Mouse (Mus musculus): ENCODE measurements at regions not wholly inside any gene's neighbourhood (a gene's known extent, or its start where the extent isn't known, plus 50 kb on each side); places are given as distances from the start of the nearest gene placed in this dataset.

DNA sequence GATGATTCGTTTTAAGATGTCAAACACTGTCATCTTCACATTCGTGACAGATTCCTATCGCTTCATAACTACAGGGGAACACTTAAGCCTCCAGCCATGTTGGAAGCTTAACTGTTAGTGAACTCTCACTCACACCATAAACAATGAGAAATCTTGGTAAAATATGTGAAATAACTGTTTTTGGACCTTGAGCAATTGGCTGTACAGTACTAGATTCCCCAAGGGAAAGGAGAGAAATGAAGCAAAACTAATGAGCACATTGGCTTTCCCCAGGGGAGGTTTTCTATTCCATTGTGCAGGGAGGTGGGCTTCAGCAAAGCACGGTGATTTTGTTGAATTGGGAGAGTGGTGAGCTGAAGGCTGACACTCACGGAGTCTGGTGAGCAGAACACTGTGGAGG is 56.0 kb upstream of the Osr1 start:
- no peak for TF ChIP-seq CTCF (IDR thresholded peaks at IDR 0.05)
- no peak for ATAC-seq
- in situ Hi-C loops (cut with MboI; ENCODE audit: low pct_unique_long_range_greater_than_20kb): no loop called here
- ChIA-PET CTCF (no interaction called here), POLR2A (no interaction called here)
- no peak for DNase-seq (ENCODE audit: low read depth, low spot score)
- no peaks in the 10 kb centered on the region for H3K27me3 ChIP-seq

DNA sequence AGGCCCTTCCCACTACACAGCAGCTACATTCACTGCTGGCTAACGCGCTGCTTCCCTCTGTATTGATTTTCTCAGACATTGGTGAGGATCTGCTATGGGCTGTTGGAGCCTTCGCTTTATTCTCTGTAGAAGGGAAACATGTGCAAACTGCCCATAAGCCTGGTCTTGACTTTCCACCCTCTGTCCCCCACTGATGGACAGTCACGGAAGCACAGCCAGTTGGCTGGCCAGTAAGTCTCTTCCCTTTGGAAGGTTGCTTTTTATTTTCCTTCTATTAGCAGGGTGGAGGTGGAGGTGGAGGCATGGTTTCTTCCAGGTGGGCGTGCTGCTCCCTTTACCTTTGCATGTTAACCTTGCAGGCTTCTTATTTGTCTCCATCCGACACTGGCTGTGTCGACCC is 51.1 kb upstream of the Osr1 start:
- ChIA-PET POLR2A (no interaction called here), CTCF (no interaction called here)
- H3K27me3 ChIP-seq: peaks cover 2% of the 10 kb centered on the region
- ATAC-seq: no peak
- TF ChIP-seq CTCF (IDR thresholded peaks at IDR 0.05): no peak
- DNase-seq (ENCODE audit: low read depth, low spot score): no peak
- in situ Hi-C loops (cut with MboI; ENCODE audit: low pct_unique_long_range_greater_than_20kb): no loop called here

DNA sequence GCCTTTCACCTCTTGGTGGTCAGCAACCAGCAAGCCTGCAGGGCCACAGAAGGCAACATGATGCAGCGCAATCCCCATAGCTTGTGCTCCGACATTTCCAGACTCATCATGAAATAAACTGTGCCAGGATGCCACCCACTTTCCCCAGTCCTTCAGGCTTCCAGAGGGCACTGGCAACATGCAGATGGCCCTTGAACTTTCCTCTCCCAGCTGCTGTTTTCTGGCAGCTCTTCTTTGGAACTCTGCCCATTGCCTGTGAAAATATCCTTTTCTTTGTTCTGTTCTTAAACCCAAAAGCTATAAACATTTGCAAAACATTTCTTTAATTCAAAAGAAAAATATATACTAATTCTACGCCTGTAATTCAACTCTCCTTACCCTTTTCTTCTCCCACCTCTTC is 50.6 kb upstream of the Osr1 start:
- ATAC-seq (no peak), DNase-seq (ENCODE audit: low read depth, low spot score) (no peak)
- H3K27me3 ChIP-seq: peaks cover 4% of the 10 kb centered on the region
- in situ Hi-C loops (cut with MboI; ENCODE audit: low pct_unique_long_range_greater_than_20kb): no loop called here
- POLR2A ChIA-PET: no interaction called here
- CTCF ChIA-PET: no interaction called here
- TF ChIP-seq CTCF (IDR thresholded peaks at IDR 0.05): no peak

All from Patski (cell line).